Mouse (Mus musculus): ENCODE measurements at regions not wholly inside any gene's neighbourhood (a gene's known extent, or its start where the extent isn't known, plus 50 kb on each side); places are given as distances from the start of the nearest gene placed in this dataset.
A peak's percentile ranks its signal among the peaks of the same experiment; 100 is the strongest.
"Not testable (repeated sequence)": the region's sequence is repeated elsewhere in the genome, so short reads cannot be mapped to it uniquely, and the experiment has no call there.

DNA sequence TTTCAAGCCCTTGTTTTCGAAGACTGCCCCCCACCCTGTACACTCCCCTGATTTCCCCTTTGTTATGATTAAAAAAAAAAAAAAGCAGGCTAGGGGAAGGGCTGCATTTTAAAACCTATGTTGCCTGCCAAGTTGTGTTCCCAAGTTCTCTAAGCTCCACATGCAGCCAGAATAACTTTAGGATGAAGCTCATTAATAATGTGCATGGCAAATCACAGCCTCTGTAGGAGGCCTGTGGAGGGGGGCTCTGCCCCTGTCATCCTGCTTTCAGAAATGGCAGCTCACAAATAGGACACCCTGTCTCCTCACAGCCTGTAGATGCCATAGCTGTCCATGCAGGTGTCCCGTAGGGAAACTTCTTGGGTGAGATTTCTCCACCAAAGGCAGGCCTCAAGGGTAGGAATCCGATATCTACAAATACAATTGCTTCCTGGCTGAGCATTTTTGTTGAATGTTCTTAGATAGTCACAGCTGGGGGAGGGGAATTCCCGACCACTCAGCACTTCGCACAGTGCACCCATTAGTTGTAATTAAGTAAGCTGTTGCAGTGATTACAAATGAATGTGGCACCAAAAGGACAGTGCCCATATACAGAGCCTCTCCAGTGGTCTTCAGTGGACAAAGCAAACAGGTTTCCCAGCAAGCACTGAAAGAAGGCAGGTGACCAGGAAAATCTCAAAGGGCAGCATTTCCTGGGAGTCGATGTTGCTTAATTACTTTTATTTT, 389.1 kb upstream of the Klhl29 start:
- no peak for DNase-seq
- intact Hi-C loops (cut with DNase I): no loop called here

DNA sequence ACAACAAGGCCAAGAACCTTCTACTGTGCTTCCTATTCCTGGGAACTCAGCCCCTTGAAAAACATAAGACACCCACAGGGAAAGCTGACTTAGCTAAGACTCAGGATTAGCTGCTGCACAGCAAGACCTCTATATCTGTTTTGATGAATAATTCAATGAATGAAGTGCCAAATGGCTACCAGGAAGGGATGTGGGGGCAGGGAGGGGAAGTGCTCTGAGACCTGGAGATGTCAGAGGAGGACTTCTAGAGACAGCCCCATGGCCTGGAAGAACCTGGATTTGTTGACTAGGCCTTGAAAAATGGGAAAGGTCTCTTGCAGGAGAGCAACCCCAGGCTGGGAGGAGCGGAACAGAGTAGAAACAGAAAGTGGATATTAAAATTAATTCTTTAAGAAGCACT, 388.5 kb upstream of the Klhl29 start:
- intact Hi-C loops (cut with DNase I): no loop called here
- peak; percentile 29 for DNase-seq

DNA sequence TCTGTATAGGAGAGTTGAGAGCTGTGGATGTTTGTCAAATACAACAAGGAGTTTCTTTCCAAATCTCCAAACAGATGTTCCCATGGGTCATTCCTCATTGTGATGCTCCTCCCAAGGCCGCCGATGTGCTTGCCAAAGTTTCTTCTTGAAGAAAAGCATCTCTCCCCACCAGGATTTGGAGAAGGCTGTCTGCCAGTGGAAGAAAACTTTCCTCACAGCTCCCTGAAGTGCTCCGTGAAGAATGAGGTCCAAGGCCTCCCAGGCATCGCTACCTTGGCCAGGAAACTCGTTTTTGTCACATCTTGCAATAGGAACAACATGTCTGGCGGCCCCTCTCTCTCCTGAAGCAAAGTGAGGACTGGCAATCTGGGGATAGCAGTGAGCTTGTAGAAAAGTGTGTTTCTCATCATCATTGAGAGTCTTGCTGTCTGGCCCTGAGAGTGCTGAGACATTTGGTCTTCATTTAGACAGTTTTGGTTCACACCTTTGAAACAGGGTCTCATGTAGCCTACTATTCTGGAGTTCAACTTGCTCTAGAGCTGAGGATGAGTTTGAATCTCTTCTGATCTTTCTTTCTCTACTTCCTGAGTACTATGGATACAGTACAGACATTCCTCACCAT, 386.9 kb upstream of the Klhl29 start:
- DNase-seq: no peak
- intact Hi-C loops (cut with DNase I): no loop called here

DNA sequence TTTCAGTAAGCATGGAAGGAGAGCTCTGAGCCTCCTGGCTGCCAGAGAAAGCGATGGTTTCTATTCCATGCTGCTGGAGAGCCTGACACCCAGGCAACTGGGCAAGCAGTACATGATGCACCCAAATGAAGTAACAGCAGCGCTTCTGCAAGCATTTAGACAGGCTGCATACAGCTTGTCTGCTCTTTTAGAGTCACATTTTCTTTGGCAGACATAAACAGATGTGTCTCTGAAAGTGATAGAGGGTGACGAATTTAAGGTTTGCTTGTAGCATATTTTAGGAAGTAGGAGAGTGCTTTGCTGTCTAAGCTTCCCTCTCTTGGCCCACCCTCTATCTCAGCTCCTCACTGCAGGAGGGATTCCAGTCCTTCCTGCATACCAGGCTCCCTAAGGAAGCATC, 384.0 kb upstream of the Klhl29 start:
- intact Hi-C loops (cut with DNase I): no loop called here

DNA sequence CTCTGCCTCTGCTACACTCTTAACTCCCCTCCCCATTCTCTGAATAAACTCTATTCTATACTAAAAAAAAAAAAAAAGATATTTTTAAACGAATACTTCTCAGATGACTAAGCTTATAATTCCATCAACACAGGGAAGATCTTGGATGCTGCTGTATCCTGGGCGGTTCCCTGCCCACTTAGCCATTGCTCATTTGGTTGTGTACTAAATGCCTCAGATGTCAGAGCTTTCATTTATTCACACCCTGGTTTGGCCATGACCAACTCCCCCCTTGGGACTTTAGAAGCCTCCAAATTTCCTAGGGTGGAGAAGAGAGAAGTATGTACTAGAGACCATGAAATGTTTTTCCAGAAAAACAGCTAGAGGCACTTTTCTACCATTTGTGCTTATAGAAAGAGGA, 382.3 kb upstream of the Klhl29 start:
- DNase-seq: no peak
- intact Hi-C loops (cut with DNase I): no loop called here

More for the DNA sequence above, 384.0 kb upstream of the Klhl29 start:
- no peak for DNase-seq

DNA sequence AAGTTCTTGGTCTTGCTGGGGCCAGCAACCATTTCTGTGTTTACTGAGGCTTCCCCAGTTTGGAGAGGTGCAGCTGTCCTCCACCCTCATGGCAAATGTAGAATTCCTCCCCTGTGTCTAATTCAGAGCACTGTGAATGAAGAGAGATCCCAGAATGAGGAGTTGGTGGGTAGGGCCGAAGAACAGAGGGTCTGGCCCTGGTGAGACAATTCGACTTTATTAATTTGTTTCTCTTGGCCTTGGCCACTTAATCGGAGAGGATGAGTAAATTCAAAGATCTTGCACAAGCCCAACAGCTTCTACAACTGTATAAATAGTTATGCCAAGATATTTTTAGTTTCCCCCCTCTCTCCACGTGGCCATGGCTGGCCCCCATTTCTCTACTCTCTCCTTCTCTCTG, 381.9 kb upstream of the Klhl29 start:
- intact Hi-C loops (cut with DNase I): no loop called here
- no peak for DNase-seq

DNA sequence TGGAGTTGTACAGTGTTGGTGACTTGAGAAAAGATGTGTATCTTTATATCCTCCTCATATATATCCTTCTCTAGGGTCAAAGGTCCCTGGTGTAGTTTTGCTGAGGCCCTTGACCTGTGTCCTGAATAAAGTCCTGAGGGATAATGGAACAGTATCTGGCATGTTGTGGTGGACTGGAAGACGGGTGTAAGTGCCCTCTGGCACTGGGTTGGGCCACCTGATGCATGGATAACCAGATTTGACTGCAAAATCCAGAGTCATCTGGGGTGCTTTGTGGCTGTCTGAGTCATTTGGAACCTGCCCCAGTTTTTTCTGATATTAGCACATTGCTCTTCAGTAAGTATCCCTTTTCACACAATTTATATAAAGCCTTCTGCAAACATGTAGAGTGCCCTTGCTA, 378.3 kb upstream of the Klhl29 start:
- DNase-seq: peak; percentile 51
- intact Hi-C loops (cut with DNase I): no loop called here

DNA sequence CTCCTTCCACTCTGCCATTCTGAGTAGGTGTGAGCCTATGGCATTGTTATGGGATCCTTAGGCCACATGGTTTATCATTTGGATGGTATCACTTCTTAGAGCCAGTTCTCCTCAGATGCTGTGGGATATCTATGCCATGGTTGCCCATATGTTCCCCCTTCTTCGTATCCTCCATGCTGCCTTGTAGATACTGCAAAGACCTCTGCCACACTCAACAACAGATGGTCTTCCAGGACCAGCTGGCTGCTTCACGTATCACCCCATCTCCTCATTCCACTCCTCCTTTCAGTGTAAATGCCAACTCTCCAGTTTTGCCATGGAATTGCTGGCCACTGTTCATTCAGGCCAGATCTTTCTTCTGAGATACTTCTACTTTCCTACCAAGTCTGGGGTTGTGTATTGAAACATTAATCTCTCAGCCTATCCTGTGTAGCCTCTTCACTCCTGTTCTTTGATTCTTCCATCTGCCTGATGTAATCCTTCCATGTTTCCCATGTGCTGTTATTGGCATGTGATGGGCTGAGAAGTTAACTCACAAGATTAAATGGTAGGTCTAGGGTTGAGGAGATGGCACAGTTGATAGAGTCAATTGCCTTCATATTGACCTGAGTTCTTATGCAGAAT, 368.7 kb upstream of the Klhl29 start:
- no peak for DNase-seq
- intact Hi-C loops (cut with DNase I): no loop called here

DNA sequence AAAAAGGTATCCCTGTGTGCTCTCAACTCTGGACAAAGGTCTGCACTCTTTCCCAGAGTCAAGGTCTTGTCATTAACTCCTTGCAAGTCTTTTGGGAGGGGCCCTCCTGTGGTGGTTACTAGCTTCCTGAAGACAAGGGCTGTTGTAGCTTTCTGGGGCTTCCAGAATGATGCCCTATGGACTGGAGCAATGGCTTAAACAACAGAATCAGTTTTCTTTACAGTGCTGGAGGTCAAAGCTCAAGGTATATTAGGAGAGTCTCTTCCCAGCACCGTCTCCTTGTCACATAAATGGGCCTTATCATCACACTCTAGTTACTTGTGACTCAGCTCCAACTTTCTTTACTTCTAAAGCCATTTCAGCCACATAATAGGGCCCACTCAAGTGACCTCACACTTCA, 360.6 kb upstream of the Klhl29 start:
- no peak for DNase-seq
- intact Hi-C loops (cut with DNase I): no loop called here

DNA sequence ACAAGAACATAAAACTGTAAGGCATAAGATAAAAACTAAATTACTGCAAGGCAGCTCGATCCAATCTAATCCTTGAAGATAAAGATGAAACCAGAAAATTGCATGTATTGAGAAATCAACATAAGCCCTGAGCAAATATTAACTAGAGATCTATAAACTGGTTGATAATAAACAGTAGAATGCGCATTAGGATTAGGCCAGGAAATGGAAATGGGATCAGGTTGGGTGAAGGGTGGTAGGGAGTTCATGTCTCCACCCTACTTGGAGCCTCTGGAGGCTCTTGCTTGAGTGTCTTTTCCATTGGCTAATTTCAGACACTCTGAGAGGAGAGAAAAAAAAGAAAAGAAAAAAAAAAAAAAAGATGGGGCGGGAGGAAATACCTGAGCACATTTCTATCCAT, 359.4 kb upstream of the Klhl29 start:
- intact Hi-C loops (cut with DNase I): no loop called here
- DNase-seq: no peak

DNA sequence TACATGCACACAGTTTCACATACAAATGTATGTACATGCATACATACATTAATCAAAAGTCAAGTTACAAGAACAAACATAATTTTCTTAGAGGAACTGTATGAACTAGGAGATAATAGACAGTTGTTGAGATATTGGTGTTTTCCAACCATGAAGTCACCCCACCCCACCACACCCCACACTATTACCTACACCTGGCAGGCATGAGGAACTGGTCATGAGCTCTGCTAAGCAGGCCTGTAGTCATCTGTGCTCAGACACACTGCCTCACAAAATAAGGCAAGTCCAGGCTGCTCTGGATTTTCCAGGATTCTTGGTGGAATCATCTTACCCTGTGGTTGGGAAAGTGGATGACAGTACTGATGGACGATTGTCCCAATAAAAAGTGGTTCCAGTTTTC, 347.6 kb upstream of the Klhl29 start:
- intact Hi-C loops (cut with DNase I): no loop called here
- no peak for DNase-seq

DNA sequence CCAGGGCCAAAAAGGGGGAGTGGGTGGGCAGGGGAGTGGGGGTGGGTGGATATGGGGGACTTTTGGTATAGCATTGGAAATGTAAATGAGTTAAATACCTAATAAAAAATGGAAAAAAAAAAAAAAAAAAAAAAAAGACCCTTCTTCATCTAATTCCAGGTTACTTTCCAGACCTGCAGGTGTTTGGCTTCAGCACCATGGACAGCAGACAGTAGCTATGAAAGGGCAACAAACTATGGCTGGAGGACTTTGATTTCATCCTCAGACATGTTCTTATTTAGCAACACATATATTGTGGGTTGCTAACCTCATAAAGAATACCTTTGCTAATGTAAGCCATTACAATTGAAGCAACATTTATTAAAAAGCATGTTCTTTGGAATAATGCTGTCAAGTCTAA, 342.0 kb upstream of the Klhl29 start:
- intact Hi-C loops (cut with DNase I); DNase-seq: not testable (repeated sequence)

DNA sequence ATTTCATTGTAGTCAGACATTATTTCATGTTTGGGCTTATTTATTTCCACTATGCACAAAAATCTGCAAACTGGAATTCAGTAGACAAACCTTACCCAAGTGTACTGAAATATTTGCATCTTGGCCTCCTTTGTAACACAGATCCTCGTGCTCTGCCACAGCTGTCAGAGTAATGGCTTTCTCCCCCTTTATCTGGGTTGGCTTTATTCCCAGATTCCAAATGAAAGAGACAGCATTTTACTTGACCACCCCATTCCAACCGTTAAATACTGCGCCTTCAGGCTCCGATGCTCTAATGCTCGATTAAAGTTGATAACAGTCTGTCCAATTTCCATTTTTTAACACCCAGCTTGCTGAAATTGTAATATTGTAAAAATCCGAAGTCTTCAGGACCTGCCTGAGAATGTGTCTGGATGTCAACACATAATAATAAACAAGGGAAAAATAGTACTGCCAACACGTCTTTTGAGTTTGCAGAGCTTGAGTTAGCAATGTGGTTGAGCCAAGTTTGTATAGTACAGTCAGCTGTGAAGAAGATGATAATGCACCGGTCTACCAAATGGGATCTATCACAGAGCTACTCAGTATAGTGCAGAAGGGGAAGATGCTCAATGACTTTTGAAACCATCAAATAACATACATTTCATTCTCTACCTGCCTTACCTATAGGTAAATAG, 323.4 kb upstream of the Klhl29 start:
- intact Hi-C loops (cut with DNase I): no loop called here
- peak; percentile 19 for DNase-seq

DNA sequence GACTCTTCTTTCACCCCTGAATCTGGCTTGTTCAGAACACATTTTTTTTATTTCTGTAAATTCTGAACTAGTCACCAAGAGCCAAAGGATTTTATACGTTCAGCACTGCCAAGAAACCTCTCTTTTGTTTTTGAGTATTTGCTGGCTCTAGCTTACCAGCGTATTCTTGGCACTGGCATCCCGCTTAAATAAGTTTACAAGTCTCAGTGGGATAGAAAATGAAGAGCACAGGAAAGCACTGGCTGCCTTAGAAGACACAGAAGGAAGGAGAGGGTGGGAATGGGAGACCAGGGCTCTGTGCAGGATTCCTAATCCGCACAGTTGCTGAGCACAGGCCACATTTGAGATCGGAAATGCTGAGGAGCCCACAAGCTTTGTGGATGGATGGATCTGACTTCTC, 306.7 kb upstream of the Klhl29 start:
- DNase-seq: no peak
- intact Hi-C loops (cut with DNase I): no loop called here

DNA sequence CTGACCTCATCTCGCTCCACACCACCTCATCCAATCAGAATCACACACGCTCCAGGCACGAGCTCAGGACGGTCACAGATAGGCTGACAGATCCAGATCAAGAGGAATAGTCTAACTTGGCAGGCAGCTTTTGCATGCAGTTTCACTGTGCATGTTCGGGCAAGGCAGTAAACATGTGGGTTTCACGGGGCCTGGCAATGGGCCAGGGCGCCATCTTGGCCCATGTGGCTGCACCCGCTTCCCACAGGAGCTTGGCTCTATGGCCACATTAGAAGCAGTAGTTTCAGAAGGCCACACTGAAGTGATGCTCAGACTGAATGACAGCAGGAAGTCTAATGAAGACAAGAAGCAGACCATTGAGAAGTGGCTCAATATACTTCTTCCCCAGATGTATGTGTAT, 302.6 kb upstream of the Klhl29 start:
- intact Hi-C loops (cut with DNase I): not testable (repeated sequence)
- DNase-seq: peak; percentile 52

DNA sequence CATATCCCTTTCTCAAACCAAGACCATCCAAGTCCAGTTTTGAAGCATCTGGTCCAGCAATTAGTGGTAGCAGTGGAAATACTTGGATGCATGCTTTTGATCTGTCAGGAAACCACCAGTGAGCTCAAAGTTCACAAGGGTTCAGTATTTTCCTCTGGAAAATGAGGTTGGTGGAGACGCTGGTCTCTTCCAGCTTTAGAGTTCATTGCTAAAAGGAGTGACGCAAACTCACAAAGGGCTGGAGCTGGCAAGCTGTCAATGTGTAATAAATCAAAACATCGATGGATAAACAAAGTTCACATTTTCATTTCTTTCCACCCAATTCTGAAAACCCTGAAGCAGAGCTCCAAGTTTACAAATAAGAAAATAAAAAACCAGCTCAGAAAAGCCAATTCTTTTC, 293.0 kb upstream of the Klhl29 start:
- no peak for DNase-seq
- intact Hi-C loops (cut with DNase I): no loop called here

DNA sequence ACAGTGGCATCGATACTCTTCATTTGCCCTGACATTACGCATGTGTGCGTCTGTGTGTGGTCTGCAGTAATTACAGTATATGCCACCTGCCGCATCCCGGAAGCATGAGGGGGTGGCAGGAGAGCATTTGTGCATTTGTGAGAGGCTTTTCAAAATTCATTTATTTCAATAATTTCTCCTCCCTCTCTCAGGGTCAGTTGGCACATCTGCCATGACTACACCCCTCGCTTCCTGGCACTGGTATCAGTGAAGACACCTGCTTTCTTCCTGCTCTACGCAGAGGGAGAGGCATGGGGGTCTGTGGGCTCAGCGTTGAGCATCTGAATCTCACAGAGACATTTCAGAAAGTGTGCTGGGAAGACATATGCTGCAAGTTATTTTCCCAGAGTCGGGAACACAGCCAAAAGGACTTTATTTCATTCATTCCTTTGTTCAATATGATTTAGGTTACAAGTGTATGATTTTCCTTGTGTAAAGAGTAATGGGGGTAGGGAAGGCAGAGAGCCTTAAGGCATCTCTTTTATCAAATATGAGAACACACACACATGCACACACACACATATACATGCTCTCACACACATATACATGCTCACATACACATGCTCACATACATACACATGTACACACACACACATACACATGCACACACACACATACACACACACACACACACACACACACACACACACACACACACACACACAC, 262.2 kb upstream of the Klhl29 start:
- peak; percentile 66 for DNase-seq
- intact Hi-C loops (cut with DNase I): no loop called here

DNA sequence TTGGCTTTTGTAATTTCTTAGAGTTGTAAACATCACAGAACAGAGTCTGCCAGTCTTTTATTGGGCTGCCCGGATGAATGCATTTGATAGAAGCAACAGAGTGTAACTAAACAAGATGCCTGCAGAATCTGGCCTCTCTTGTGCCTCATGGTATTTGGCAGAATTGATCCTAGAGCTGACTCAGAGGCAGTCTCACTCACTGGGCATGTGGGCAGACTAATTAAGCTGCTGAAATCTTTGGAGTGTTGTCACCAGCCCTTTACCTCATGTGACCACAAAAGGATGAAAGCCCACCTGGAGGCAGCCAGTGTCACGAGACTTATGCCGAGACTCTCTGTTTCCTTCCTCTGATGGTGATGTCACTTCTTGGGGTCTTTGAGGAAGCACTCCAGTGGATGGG, 258.5 kb upstream of the Klhl29 start:
- intact Hi-C loops (cut with DNase I): no loop called here
- peak; percentile 8 for DNase-seq

DNA sequence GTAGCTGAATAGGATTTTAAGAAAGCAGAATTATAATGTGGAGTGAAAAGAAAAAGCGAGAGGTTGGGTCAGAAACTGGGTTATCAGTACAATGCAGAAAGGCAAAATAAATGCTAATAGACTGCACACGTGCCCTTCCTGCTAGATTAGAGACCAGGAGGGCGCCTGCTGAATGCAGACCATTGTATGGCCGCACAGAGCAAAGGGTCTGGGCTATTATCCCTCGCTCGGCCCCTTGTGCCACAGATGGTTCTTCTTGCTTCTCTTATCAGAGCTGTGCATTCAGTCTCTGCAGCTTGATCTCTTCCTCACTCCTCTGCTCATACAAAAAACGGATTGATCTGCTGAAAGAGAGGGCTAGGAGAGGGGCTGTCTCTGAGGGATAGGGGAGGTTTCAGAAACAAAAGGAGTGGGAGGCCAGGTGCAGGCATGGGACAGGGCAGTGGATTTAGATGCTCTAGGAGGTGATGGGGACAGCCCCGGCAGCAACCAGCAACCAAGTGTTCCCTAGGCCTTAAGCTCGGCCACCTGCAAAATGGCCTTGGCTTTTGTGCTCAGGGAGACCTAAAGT, 225.7 kb upstream of the Klhl29 start:
- DNase-seq: no peak
- intact Hi-C loops (cut with DNase I): no loop called here

DNA sequence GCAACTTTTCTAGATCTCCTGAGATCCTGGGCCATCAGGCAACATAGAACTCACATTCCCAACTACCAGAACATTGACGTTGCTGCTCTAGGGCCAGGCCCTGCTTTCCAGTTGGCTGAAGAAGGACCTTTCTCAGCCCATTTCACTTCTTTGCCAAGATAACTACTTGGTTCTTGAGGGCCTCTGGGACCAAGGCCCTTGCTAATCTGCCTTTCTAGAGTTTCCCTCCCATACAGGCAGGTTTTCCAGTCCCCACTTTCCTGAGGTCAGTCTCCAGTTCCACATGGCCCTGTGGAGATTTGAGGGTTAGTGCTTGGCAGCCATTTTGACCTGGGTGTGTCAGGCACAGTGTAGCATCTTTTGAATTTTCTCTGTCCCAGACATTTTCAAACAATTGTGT, 223.9 kb upstream of the Klhl29 start:
- intact Hi-C loops (cut with DNase I): no loop called here
- DNase-seq: no peak

DNA sequence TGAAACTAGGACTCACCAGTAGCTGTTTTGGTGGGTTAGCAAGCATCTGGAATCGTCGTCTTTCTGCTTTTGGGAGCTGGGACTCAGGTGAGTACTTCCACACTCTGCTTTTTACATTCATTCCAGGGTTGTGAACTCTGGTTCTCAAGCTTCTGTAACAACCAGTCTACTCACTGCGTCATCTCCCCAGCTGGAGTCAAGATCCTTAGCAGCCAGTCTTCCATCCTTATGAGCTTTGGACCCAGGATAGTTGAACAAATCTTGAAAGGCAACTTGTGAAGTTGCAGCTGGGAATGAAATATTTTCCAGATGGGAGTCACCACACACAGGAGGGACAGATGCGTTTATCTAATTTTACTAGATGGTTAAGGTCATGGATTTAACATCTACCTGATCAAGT, 223.5 kb upstream of the Klhl29 start:
- intact Hi-C loops (cut with DNase I): no loop called here
- no peak for DNase-seq
